Mouse (Mus musculus): ENCODE measurements around the gene Sirt7.
"Not testable (repeated sequence)": the region's sequence is repeated elsewhere in the genome, so short reads cannot be mapped to it uniquely, and the experiment has no call there.

Gene Sirt7

GRCm38 (mm10) chr11:120588531-120588930, 36.5 kb downstream of the Sirt7 start:
- DNase-seq (ENCODE audit: extremely low read depth, low read depth): peak; percentile 78

- no peak for DNase-seq (ENCODE audit: extremely low read depth, low read depth)
Measured at GRCm38 (mm10) chr11:120583937-120584336, 41.1 kb downstream of the Sirt7 start.

- DNase-seq (ENCODE audit: extremely low read depth, low read depth): not testable (repeated sequence)
Measured at GRCm38 (mm10) chr11:120582982-120583293, 42.1 kb downstream of the Sirt7 start.

- DNase-seq (ENCODE audit: extremely low read depth, low read depth): peak; percentile 54
Measured at GRCm38 (mm10) chr11:120582268-120582981, 42.6 kb downstream of the Sirt7 start.

GRCm38 (mm10) chr11:120581490-120582267, 43.4 kb downstream of the Sirt7 start, which contains the start of gene Arhgdia:
Gene Arhgdia (minus strand): TSS chr11:120581624.
- no peak for DNase-seq (ENCODE audit: extremely low read depth, low read depth)

GRCm38 (mm10) chr11:120580871-120581331, 44.1 kb downstream of the Sirt7 start:
- no peak for DNase-seq (ENCODE audit: extremely low read depth, low read depth)

- DNase-seq (ENCODE audit: extremely low read depth, low read depth): peak; percentile 58
Measured at GRCm38 (mm10) chr11:120580190-120580589, 44.9 kb downstream of the Sirt7 start.

DNA sequence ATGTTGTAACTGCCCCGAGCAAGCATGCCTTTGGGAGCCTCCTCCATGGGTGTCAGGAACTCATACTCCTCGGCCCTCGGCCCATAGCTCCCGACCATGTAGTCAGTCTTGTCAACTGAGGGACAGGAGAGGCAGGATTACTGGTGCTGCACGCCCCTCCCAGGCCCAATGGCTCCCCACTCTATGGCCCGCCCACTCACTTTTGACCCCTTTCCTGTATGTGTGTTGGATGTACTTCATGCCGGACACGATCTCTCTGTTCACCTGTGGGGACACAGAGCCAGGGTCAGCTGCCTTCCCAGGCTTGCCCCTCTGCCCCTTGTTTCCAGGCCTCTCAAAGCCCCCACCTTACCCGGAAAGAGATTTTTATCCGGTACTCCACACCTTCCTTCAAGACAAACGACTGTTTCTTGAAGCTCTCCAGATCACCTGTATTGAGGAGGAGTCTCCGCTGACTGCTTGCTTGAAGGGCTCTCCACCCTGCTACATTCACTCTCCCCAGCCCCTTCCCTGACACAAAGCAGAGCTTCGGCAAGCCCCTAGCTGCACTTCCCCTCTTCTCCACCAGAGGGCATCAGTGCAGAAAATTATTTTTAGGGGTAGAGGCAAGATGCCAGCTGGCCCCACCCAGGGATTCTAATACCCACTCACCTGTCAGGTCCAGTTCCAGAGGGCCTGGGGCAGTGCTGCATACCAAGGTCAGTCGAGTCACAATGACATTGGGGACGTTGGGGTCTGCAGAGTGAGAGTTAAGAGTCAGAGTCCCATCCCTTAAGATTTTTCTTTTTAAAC, 45.5 kb downstream of the Sirt7 start:
- DNase-seq (ENCODE audit: extremely low read depth, low read depth): no peak

- DNase-seq (ENCODE audit: extremely low read depth, low read depth): no peak
Measured at GRCm38 (mm10) chr11:120578694-120579243, 46.3 kb downstream of the Sirt7 start.

GRCm38 (mm10) chr11:120578024-120578693, 46.9 kb downstream of the Sirt7 start:
- no peak for DNase-seq (ENCODE audit: extremely low read depth, low read depth)

DNA sequence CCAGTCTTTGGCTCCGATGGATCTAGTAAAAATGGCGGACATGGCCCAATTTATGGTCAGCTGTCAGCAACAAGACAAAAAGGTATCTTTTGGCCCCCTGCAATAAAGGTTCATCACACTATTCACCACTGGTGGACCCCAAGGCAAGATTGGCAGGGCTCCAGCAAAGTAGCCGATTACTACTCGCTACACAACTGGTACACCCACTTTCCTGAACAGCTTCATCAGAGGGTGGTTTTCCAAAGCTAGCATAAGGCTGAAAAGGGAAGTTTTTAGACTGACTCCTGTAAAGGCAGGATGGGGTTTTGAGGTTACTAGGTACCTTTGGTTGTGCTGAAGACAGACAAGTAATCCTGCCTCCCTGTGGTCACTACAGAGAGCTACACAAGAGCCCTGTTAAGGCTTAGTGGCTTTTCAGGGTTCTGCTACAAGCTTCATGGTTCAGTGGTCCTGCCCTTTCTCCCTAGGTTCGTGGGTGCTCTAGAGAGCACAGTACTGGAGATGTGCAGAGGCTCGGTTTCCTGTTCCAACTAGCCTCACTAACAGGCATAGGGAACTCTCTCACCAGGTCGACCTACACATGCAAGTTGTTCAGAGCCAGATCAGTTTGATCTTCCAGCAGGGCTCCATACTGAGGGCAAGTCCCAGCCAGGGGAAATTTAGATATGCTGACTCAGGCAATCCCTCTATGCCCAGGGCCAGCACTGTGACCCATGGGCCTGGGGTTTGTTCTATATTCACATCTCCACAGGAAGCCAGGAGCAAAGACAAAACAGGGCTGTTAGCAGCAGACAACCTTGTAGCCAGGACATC, 47.6 kb downstream of the Sirt7 start:
- no peak for DNase-seq (ENCODE audit: extremely low read depth, low read depth)

GRCm38 (mm10) chr11:120576365-120576981, 48.6 kb downstream of the Sirt7 start:
- no peak for DNase-seq (ENCODE audit: extremely low read depth, low read depth)

GRCm38 (mm10) chr11:120575940-120576339, 49.1 kb downstream of the Sirt7 start:
- DNase-seq (ENCODE audit: extremely low read depth, low read depth): no peak

GRCm38 (mm10) chr11:120575046-120575445, 50.0 kb downstream of the Sirt7 start:
- DNase-seq (ENCODE audit: extremely low read depth, low read depth): no peak

- no peak for DNase-seq (ENCODE audit: extremely low read depth, low read depth)
Measured at GRCm38 (mm10) chr11:120574278-120574600, 50.8 kb downstream of the Sirt7 start.

GRCm38 (mm10) chr11:120573585-120574277, 51.3 kb downstream of the Sirt7 start:
- DNase-seq (ENCODE audit: extremely low read depth, low read depth): no peak

GRCm38 (mm10) chr11:120572752-120573584, 52.1 kb downstream of the Sirt7 start, which contains the start of gene P4hb:
Gene P4hb (minus strand): TSS chr11:120573253.
- peak; percentile 98 for DNase-seq (ENCODE audit: extremely low read depth, low read depth)

DNA sequence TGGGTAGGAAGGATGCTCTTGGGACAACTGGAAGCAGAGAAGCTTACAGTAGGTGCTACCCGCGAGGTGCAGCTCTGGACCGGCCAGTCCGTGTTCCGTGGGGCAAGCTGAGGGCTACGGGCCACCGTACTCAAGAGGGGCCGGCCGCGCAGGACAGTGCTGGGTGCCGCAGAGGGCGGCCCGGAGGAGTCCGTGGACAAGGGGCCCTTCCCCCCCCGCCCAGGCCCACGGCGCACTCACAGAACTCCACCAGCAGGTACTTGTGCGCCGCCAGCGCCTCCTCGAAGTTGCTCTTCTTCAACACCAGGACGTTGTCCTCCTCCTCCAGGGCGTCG, 52.7 kb downstream of the Sirt7 start:
- no peak for DNase-seq (ENCODE audit: extremely low read depth, low read depth)
